Mouse (Mus musculus) neutrophil, adult 65 days (primary cell): ENCODE measurements around the gene Spdye4b. TPM values are rescaled to one million over a fixed set of nuclear protein-coding genes. Genes with fewer than 3 reads are reported as not detected.

ENCODE experiments used
- total RNA-seq: library from RNA; stranded (reverse); gene quantifications from 2 replicates; pipeline ENCODE4 v1.2.4, GENCODE M21; 2023

Spdye4b gene
- not detected in 2 replicates for total RNA-seq

DNA sequence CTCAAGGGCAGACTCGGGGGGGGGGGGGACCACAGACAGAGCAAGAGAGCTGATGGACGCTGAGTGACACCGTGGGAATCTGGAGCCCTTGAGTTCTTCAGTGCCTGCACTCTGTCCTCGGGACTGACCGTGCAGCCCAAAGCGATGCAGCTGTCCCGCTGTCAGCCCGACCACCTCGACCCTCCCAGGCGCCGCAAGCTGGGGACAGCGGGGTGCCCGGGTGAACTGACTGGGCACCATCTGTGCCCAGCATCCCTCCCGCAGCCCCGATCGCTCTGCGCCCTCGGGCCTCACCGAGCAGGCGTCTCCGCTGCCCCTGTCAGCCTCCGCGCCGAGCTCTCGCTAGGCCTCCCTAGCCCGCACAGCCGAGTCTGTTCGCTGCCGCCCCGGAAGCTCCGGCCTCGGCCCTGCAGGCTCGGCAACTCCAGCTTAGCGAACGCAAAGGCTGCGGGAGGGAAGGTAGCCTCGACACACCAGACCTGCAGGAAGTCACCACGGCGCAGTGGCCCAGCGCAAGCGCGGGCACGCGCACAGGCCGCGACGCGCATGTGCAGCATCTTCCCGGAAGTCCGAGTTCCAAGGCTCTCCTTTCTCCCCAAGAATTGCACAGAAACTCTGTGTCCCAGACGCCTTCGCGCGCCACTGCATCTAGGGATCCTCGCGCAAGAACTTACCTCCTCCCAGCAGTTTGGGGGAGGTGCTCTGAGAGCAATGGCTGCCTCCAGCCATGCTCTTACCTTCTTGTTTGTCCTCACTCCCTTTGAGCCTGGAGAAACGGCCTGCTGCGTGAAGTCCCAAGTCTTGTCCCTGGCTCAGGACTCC is at the start of gene Spdye4b, which contains the start of gene Rbak:
Spdye4b (plus strand) TSS at position 763 of the 822 bp plus-strand sequence.
Rbak (minus strand) TSS at position 521 of the 822 bp plus-strand sequence.

DNA sequence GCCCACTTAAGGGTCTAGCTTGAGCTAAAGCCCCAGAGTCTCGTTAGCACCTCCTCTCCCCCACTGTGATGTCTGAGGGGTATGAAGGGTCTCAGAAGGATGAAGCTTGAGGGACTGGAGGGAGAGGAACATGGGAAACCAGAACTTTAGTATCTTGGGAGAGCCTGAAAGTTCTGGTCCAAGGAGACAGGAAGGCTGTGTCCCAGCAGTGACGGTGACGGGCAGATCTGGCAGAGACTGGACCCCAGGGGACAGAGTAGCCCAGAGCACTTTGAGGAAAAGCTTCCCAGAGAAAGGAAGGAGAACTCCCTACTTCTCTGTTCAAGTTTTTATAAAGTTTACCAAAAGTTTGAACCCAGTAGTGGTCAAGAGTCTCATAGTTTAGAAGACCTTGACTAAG is 33.3 kb upstream of the Spdye4b start, which contains the start of gene Olfr718-ps1:
Olfr718-ps1 (minus strand) TSS at position 101 of the 400 bp plus-strand sequence.

DNA sequence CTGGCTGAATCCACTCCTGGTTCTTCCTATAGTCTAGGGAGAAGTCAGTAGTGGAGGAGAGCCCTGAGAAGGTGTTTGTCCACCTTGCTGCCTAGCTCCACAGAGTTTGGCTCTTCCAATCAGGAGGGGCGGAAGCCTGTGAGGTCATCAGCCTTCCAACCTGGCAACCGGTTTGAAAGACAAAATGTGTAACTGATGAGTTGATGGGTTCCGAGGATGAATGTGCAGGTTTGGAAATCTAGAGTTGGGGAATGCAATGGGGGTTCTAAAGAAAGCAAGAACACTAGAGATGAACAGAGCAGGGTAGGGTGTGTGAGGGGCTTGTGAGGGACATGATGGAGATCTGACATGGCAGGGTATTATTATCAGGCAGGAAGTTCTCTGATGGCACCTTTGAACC is 46.0 kb downstream of the Spdye4b start, which contains the start of gene Spdye4a:
Spdye4a (minus strand) TSS at position 101 of the 400 bp plus-strand sequence.

DNA sequence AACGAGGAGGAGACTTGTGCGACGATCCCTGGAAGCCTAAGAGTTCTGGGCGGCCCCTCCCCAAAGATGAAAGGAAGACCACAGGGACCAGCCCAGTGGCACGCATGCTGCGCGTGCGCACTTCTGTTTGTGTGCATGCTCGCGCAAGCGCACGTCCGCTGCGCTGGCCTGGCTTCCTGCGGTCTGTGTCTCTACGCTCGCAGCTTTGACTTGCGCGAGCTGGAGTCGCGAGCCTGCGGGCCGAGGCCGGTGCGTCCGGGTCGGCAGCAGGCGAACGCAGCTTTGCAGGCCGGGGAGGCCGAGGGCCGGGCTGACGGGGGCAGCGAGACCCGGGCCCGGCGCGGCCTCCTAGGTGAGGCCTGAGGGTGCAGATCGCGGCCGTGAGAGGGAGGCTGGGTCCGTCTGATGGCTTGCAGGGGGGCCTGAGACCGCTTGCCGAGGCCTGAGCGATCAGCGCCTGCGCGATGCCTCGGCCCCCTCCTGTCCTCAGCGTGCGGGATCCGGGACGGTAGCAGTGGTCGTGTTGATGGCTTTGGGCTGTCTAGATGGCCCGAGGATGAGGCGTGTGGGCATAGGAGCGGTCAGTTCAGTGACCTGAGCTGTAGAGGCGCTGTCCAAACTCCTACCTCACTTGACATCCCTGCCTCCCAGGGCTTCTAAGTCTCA is 54.3 kb downstream of the Spdye4b start, which contains the start of gene Zfp12:
Zfp12 (plus strand) TSS at position 136 of the 666 bp plus-strand sequence.

Other genes starting within 250 kb of the Spdye4b start
- gene Fscn1, start 220.7 kb upstream of the Spdye4b start, total RNA-seq, result 0.16 and 1.3 TPM in 2 replicates
- gene Rnf216, start 68.0 kb upstream of the Spdye4b start, total RNA-seq, result 55.9 and 81.8 TPM in 2 replicates
- 0.11 and 0.16 TPM in 2 replicates for gene Olfr718-ps1, start 33.4 kb upstream of the Spdye4b start, total RNA-seq
- 3.9 and 5.2 TPM in 2 replicates for gene Rbak, start 242 bp upstream of the Spdye4b start, total RNA-seq
- not detected in 2 replicates for gene Spdye4a, start 45.9 kb downstream of the Spdye4b start, total RNA-seq
- 2.7 and 3.8 TPM in 2 replicates for gene Zfp12, start 54.1 kb downstream of the Spdye4b start, total RNA-seq
- gene Zfp316, start 89.0 kb downstream of the Spdye4b start, total RNA-seq, result 0.43 and 0.60 TPM in 2 replicates
- 0.25 TPM in 1 of 2 replicates, not detected in the other for gene Zfp853, start 112.6 kb downstream of the Spdye4b start, total RNA-seq
- gene E130309D02Rik, start 134.3 kb downstream of the Spdye4b start, total RNA-seq, result 16.3 and 17.0 TPM in 2 replicates
- gene Zdhhc4, start 148.2 kb downstream of the Spdye4b start, total RNA-seq, result 39.6 and 43.0 TPM in 2 replicates
- not detected in 2 replicates for gene Grid2ip, start 176.3 kb downstream of the Spdye4b start, total RNA-seq
- gene Kdelr2, start 222.8 kb downstream of the Spdye4b start, total RNA-seq, result 34.3 and 35.9 TPM in 2 replicates